Mouse (Mus musculus): ENCODE results near the gene Adam1b.
A peak's percentile ranks its signal among the peaks of the same experiment; 100 is the strongest.

Gene Adam1b

GRCm38 (mm10) chr5:121503231-121503630 is at the start of gene Adam1b:
Gene Adam1b (minus strand): TSS chr5:121503435.
- DNase-seq (ENCODE audit: low read depth, low spot score), result no peak
- Histone ChIP-seq H3K27me3 (ENCODE audit: control insufficient read depth, insufficient read depth, low read length, poor library complexity, severe bottlenecking) (no peaks in the 10 kb centered on the region), H3K36me3 (ENCODE audit: control insufficient read depth, insufficient read depth, low read length, poor library complexity, severe bottlenecking) (no peaks in the 10 kb centered on the region)

GRCm38 (mm10) chr5:121549196-121549595 is 46.0 kb upstream of the Adam1b start:
- no peak for DNase-seq (ENCODE audit: low read depth, low spot score)
- Histone ChIP-seq H3K27me3 (ENCODE audit: control insufficient read depth, insufficient read depth, low read length, poor library complexity, severe bottlenecking) (no peaks in the 10 kb centered on the region), H3K36me3 (ENCODE audit: control insufficient read depth, insufficient read depth, low read length, poor library complexity, severe bottlenecking) (no peaks in the 10 kb centered on the region)

GRCm38 (mm10) chr5:121547084-121547483 is 43.8 kb upstream of the Adam1b start:
- DNase-seq (ENCODE audit: low read depth, low spot score), result no peak
- no peaks in the 10 kb centered on the region for H3K27me3 ChIP-seq (ENCODE audit: control insufficient read depth, insufficient read depth, low read length, poor library complexity, severe bottlenecking)
- H3K36me3 ChIP-seq (ENCODE audit: control insufficient read depth, insufficient read depth, low read length, poor library complexity, severe bottlenecking), result no peaks in the 10 kb centered on the region

GRCm38 (mm10) chr5:121546530-121546895 is 43.3 kb upstream of the Adam1b start:
- DNase-seq (ENCODE audit: low read depth, low spot score), result peak; percentile 65
- H3K36me3 ChIP-seq (ENCODE audit: control insufficient read depth, insufficient read depth, low read length, poor library complexity, severe bottlenecking), result no peaks in the 10 kb centered on the region
- H3K27me3 ChIP-seq (ENCODE audit: control insufficient read depth, insufficient read depth, low read length, poor library complexity, severe bottlenecking), result no peaks in the 10 kb centered on the region

- Histone ChIP-seq H3K27me3 (ENCODE audit: control insufficient read depth, insufficient read depth, low read length, poor library complexity, severe bottlenecking) (no peaks in the 10 kb centered on the region), H3K36me3 (ENCODE audit: control insufficient read depth, insufficient read depth, low read length, poor library complexity, severe bottlenecking) (no peaks in the 10 kb centered on the region)
- peak; percentile 97 for DNase-seq (ENCODE audit: low read depth, low spot score)
Observed at GRCm38 (mm10) chr5:121545793-121546529, 42.7 kb upstream of the Adam1b start, which contains the start of gene Mapkapk5. Gene Mapkapk5 (minus strand): TSS chr5:121545905.

- DNase-seq (ENCODE audit: low read depth, low spot score), result peak; percentile 47
- Histone ChIP-seq H3K27me3 (ENCODE audit: control insufficient read depth, insufficient read depth, low read length, poor library complexity, severe bottlenecking) (no peaks in the 10 kb centered on the region), H3K36me3 (ENCODE audit: control insufficient read depth, insufficient read depth, low read length, poor library complexity, severe bottlenecking) (no peaks in the 10 kb centered on the region)
Observed at GRCm38 (mm10) chr5:121544910-121545792, 41.9 kb upstream of the Adam1b start, which contains the start of the genes Adam1a and Gm42878. Gene Adam1a (minus strand): TSS chr5:121545482. Gene Gm42878 (minus strand): TSS chr5:121545482.

- Histone ChIP-seq H3K27me3 (ENCODE audit: control insufficient read depth, insufficient read depth, low read length, poor library complexity, severe bottlenecking) (no peaks in the 10 kb centered on the region), H3K36me3 (ENCODE audit: control insufficient read depth, insufficient read depth, low read length, poor library complexity, severe bottlenecking) (0 out of 2 replicates have a peak, but pooled peaks cover 2% of the 10 kb centered on the region)
- DNase-seq (ENCODE audit: low read depth, low spot score), result no peak
Observed at GRCm38 (mm10) chr5:121543370-121543769, 40.1 kb upstream of the Adam1b start.

GRCm38 (mm10) chr5:121541235-121541634 is 38.0 kb upstream of the Adam1b start:
- peak; percentile 36 for DNase-seq (ENCODE audit: low read depth, low spot score)
- Histone ChIP-seq H3K27me3 (ENCODE audit: control insufficient read depth, insufficient read depth, low read length, poor library complexity, severe bottlenecking) (no peaks in the 10 kb centered on the region), H3K36me3 (ENCODE audit: control insufficient read depth, insufficient read depth, low read length, poor library complexity, severe bottlenecking) (peaks cover 10% of the 10 kb centered on the region; the same call in 1 of the 2 replicates)

- Histone ChIP-seq H3K27me3 (ENCODE audit: control insufficient read depth, insufficient read depth, low read length, poor library complexity, severe bottlenecking) (no peaks in the 10 kb centered on the region), H3K36me3 (ENCODE audit: control insufficient read depth, insufficient read depth, low read length, poor library complexity, severe bottlenecking) (peaks cover 10% of the 10 kb centered on the region; the same call in 1 of the 2 replicates)
- no peak for DNase-seq (ENCODE audit: low read depth, low spot score)
Observed at GRCm38 (mm10) chr5:121540066-121540465, 36.8 kb upstream of the Adam1b start.

- H3K27me3 ChIP-seq (ENCODE audit: control insufficient read depth, insufficient read depth, low read length, poor library complexity, severe bottlenecking), result no peaks in the 10 kb centered on the region
Observed at GRCm38 (mm10) chr5:121537588-121537987, 34.4 kb upstream of the Adam1b start.

GRCm38 (mm10) chr5:121536921-121537555 is 33.8 kb upstream of the Adam1b start:
- Histone ChIP-seq H3K27me3 (ENCODE audit: control insufficient read depth, insufficient read depth, low read length, poor library complexity, severe bottlenecking) (no peaks in the 10 kb centered on the region), H3K36me3 (ENCODE audit: control insufficient read depth, insufficient read depth, low read length, poor library complexity, severe bottlenecking) (peaks cover 19% of the 10 kb centered on the region; the same call in 1 of the 2 replicates)
- no peak for DNase-seq (ENCODE audit: low read depth, low spot score)

More at GRCm38 (mm10) chr5:121537588-121537987, 34.4 kb upstream of the Adam1b start:
- no peak for DNase-seq (ENCODE audit: low read depth, low spot score)
- peaks cover 14% of the 10 kb centered on the region; the same call in 1 of the 2 replicates for H3K36me3 ChIP-seq (ENCODE audit: control insufficient read depth, insufficient read depth, low read length, poor library complexity, severe bottlenecking)

GRCm38 (mm10) chr5:121535116-121535515 is 31.9 kb upstream of the Adam1b start:
- DNase-seq (ENCODE audit: low read depth, low spot score), result no peak
- peaks cover 19% of the 10 kb centered on the region; the same call in 1 of the 2 replicates for H3K36me3 ChIP-seq (ENCODE audit: control insufficient read depth, insufficient read depth, low read length, poor library complexity, severe bottlenecking)
- no peaks in the 10 kb centered on the region for H3K27me3 ChIP-seq (ENCODE audit: control insufficient read depth, insufficient read depth, low read length, poor library complexity, severe bottlenecking)

- peak; percentile 58 for DNase-seq (ENCODE audit: low read depth, low spot score)
- peaks cover 19% of the 10 kb centered on the region; the same call in 1 of the 2 replicates for H3K36me3 ChIP-seq (ENCODE audit: control insufficient read depth, insufficient read depth, low read length, poor library complexity, severe bottlenecking)
Observed at GRCm38 (mm10) chr5:121534521-121534920, 31.3 kb upstream of the Adam1b start.

GRCm38 (mm10) chr5:121526961-121527360 is 23.7 kb upstream of the Adam1b start:
- Histone ChIP-seq H3K27me3 (ENCODE audit: control insufficient read depth, insufficient read depth, low read length, poor library complexity, severe bottlenecking) (no peaks in the 10 kb centered on the region), H3K36me3 (ENCODE audit: control insufficient read depth, insufficient read depth, low read length, poor library complexity, severe bottlenecking) (peaks cover 18% of the 10 kb centered on the region)
- no peak for DNase-seq (ENCODE audit: low read depth, low spot score)

More at GRCm38 (mm10) chr5:121534521-121534920, 31.3 kb upstream of the Adam1b start:
- no peaks in the 10 kb centered on the region for H3K27me3 ChIP-seq (ENCODE audit: control insufficient read depth, insufficient read depth, low read length, poor library complexity, severe bottlenecking)

Measured in splenic B cell, adult 2 months (primary cell).